Mouse (Mus musculus): ENCODE results near the gene Lats2. TPM values are rescaled to one million over a fixed set of nuclear protein-coding genes. Genes with fewer than 3 reads are reported as not detected.

The Lats2 gene
- polyA plus RNA-seq, 2 experiments, result 25.3 to 28.5 TPM

- Histone ChIP-seq H3K9ac (ENCODE audit: low read depth, low read length, severe bottlenecking) (no peak overlapping the region), H3K27me3 (ENCODE audit: control insufficient read depth, insufficient read depth, low read length) (no peaks in the 10 kb centered on the region), H3K9me3 (ENCODE audit: control insufficient read depth, low read length) (no peaks in the 10 kb centered on the region), H3K4me2 (replicated peaks; ENCODE audit: low read depth, low read length, severe bottlenecking) (no peak overlapping the region), H3K4me1 (ENCODE audit: control insufficient read depth, insufficient read depth, low read length) (peaks cover 28% of the 10 kb centered on the region), H3K4me3 (replicated peaks; ENCODE audit: low read length) (no peak overlapping the region), H3K27ac (replicated peaks; ENCODE audit: low read depth, low read length) (no peak overlapping the region), H3K36me3 (ENCODE audit: control insufficient read depth, insufficient read depth, low read length) (peaks cover 17% of the 10 kb centered on the region)
- ATAC-seq (ENCODE audit: low FRiP score, low read depth), result no peak
- TF ChIP-seq POLR2A (IDR thresholded peaks at IDR 0.05; ENCODE audit: borderline replicate concordance, extremely low read depth, insufficient read depth, insufficient read length), result no peak
- DNase-seq (ENCODE audit: low spot score), result no peak
These were observed 21.1 kb downstream of the Lats2 start for GRCm38 (mm10) chr14:57737089-57737488.

- ATAC-seq (ENCODE audit: low FRiP score, low read depth) (no peak), DNase-seq (ENCODE audit: low spot score) (peak; percentile 53)
- 46% methylated on average over 4 of the region's 4 CpGs for WGBS
- no peak overlapping the region for H3K4me3 ChIP-seq (replicated peaks; ENCODE audit: low read length)
- TF ChIP-seq POLR2A (IDR thresholded peaks at IDR 0.05; ENCODE audit: borderline replicate concordance, extremely low read depth, insufficient read depth, insufficient read length), result no peak
- no peaks in the 10 kb centered on the region for H3K9me3 ChIP-seq (ENCODE audit: control insufficient read depth, low read length)
- H3K27me3 ChIP-seq (ENCODE audit: control insufficient read depth, insufficient read depth, low read length), result no peaks in the 10 kb centered on the region
- no peak overlapping the region for H3K9ac ChIP-seq (ENCODE audit: low read depth, low read length, severe bottlenecking)
- peaks cover 31% of the 10 kb centered on the region for H3K4me1 ChIP-seq (ENCODE audit: control insufficient read depth, insufficient read depth, low read length)
- no peak overlapping the region for H3K4me2 ChIP-seq (replicated peaks; ENCODE audit: low read depth, low read length, severe bottlenecking)
- H3K27ac ChIP-seq (replicated peaks; ENCODE audit: low read depth, low read length), result peak overlapping the region; percentile 28; the same call in 1 of the 2 replicates
- H3K36me3 ChIP-seq (ENCODE audit: control insufficient read depth, insufficient read depth, low read length), result peaks cover 23% of the 10 kb centered on the region
These were observed 22.0 kb downstream of the Lats2 start for GRCm38 (mm10) chr14:57736141-57736540.

- DNase-seq (ENCODE audit: low spot score) (no peak), ATAC-seq (ENCODE audit: low FRiP score, low read depth) (no peak)
- TF ChIP-seq POLR2A (IDR thresholded peaks at IDR 0.05; ENCODE audit: borderline replicate concordance, extremely low read depth, insufficient read depth, insufficient read length), result no peak
- Histone ChIP-seq H3K27ac (replicated peaks; ENCODE audit: low read depth, low read length) (no peak overlapping the region), H3K4me2 (replicated peaks; ENCODE audit: low read depth, low read length, severe bottlenecking) (no peak overlapping the region), H3K36me3 (ENCODE audit: control insufficient read depth, insufficient read depth, low read length) (peaks cover 37% of the 10 kb centered on the region), H3K9me3 (ENCODE audit: control insufficient read depth, low read length) (no peaks in the 10 kb centered on the region), H3K9ac (ENCODE audit: low read depth, low read length, severe bottlenecking) (no peak overlapping the region), H3K4me3 (replicated peaks; ENCODE audit: low read length) (no peak overlapping the region), H3K27me3 (ENCODE audit: control insufficient read depth, insufficient read depth, low read length) (no peaks in the 10 kb centered on the region), H3K4me1 (ENCODE audit: control insufficient read depth, insufficient read depth, low read length) (peaks cover 41% of the 10 kb centered on the region)
- 53% methylated on average over 6 of the region's 6 CpGs for WGBS
These were observed 25.4 kb downstream of the Lats2 start for GRCm38 (mm10) chr14:57732668-57733293.

GRCm38 (mm10) chr14:57730527-57730926 lies 27.7 kb downstream of the Lats2 start:
- Histone ChIP-seq H3K36me3 (ENCODE audit: control insufficient read depth, insufficient read depth, low read length) (peaks cover 46% of the 10 kb centered on the region), H3K9ac (ENCODE audit: low read depth, low read length, severe bottlenecking) (0 out of 2 replicates have a peak overlapping the region, but pooled peaks have one; percentile 31), H3K4me2 (replicated peaks; ENCODE audit: low read depth, low read length, severe bottlenecking) (no peak overlapping the region), H3K9me3 (ENCODE audit: control insufficient read depth, low read length) (no peaks in the 10 kb centered on the region), H3K27ac (replicated peaks; ENCODE audit: low read depth, low read length) (peak overlapping the region; percentile 68), H3K27me3 (ENCODE audit: control insufficient read depth, insufficient read depth, low read length) (no peaks in the 10 kb centered on the region), H3K4me1 (ENCODE audit: control insufficient read depth, insufficient read depth, low read length) (peaks cover 27% of the 10 kb centered on the region), H3K4me3 (replicated peaks; ENCODE audit: low read length) (no peak overlapping the region)
- ATAC-seq (ENCODE audit: low FRiP score, low read depth) (no peak), DNase-seq (ENCODE audit: low spot score) (peak; percentile 71)
- TF ChIP-seq POLR2A (IDR thresholded peaks at IDR 0.05; ENCODE audit: borderline replicate concordance, extremely low read depth, insufficient read depth, insufficient read length), result no peak
- 36% methylated on average over 9 of the region's 9 CpGs for whole genome bisulfite sequencing

GRCm38 (mm10) chr14:57729975-57730499 lies 28.2 kb downstream of the Lats2 start:
- Histone ChIP-seq H3K9me3 (ENCODE audit: control insufficient read depth, low read length) (no peaks in the 10 kb centered on the region), H3K4me2 (replicated peaks; ENCODE audit: low read depth, low read length, severe bottlenecking) (no peak overlapping the region), H3K4me3 (replicated peaks; ENCODE audit: low read length) (no peak overlapping the region), H3K9ac (ENCODE audit: low read depth, low read length, severe bottlenecking) (0 out of 2 replicates have a peak overlapping the region, but pooled peaks have one; percentile 31), H3K27me3 (ENCODE audit: control insufficient read depth, insufficient read depth, low read length) (no peaks in the 10 kb centered on the region), H3K4me1 (ENCODE audit: control insufficient read depth, insufficient read depth, low read length) (peaks cover 22% of the 10 kb centered on the region), H3K36me3 (ENCODE audit: control insufficient read depth, insufficient read depth, low read length) (peaks cover 46% of the 10 kb centered on the region), H3K27ac (replicated peaks; ENCODE audit: low read depth, low read length) (peak overlapping the region; percentile 68)
- ATAC-seq (ENCODE audit: low FRiP score, low read depth), result no peak
- no peak for DNase-seq (ENCODE audit: low spot score)
- no peak for TF ChIP-seq POLR2A (IDR thresholded peaks at IDR 0.05; ENCODE audit: borderline replicate concordance, extremely low read depth, insufficient read depth, insufficient read length)
- WGBS, result 66% methylated on average over 5 of the region's 5 CpGs

All from limb, embryonic 14.5 days (tissue).